Mouse (Mus musculus) lung, embryonic 14.5 days (tissue): ENCODE results near the gene Gm5148. TPM values are rescaled to one million over a fixed set of nuclear protein-coding genes. Genes with fewer than 3 reads are reported as not detected.

Source experiments
- ATAC-seq: fragments of 200-750 bp; cut with Nextera tagmentation; 2 replicates; pipeline ENCODE4 v1.8.0; 2017; ENCODE audit warnings: mild to moderate bottlenecking, moderate TSS enrichment, moderate library complexity; ENCODE audit not compliant: insufficient read depth
- DNase-seq: peaks from one replicate; pipeline ENCODE4 v3.0.0-alpha.2; 2015
- H3K27ac ChIP-seq: fragments of 300-500 bp; sonication (generic); 2 replicates; pipeline ENCODE4 v1.5.1; 2014; ENCODE audit warnings: low read depth, mild to moderate bottlenecking, moderate library complexity
- H3K27me3 ChIP-seq: fragments of 300-500 bp; sonication (generic); 2 replicates; pipeline ENCODE4 v1.6.1; 2014; ENCODE audit warnings: low read length, control low read depth; ENCODE audit not compliant: insufficient read depth
- H3K36me3 ChIP-seq: fragments of 300-500 bp; sonication (generic); 2 replicates; pipeline ENCODE4 v1.6.1; 2014; ENCODE audit warnings: control low read depth; ENCODE audit not compliant: insufficient read depth
- H3K4me1 ChIP-seq: fragments of 300-500 bp; sonication (generic); 2 replicates; pipeline ENCODE4 v1.6.1; 2014; ENCODE audit warnings: antibody characterized with exemption, control low read depth; ENCODE audit not compliant: insufficient read depth
- H3K4me2 ChIP-seq: fragments of 300-500 bp; sonication (generic); 2 replicates; pipeline ENCODE4 v1.6.1; 2014; ENCODE audit warnings: mild to moderate bottlenecking
- H3K4me3 ChIP-seq: fragments of 300-500 bp; sonication (generic); 2 replicates; pipeline ENCODE4 v1.5.1; 2014; ENCODE audit warnings: low read depth, low read length
- H3K9ac ChIP-seq: fragments of 300-500 bp; sonication (generic); 2 replicates; pipeline ENCODE4 v1.6.1; 2014
- H3K9me3 ChIP-seq: fragments of 300-500 bp; sonication (generic); 2 replicates; pipeline ENCODE4 v1.6.1; 2016; ENCODE audit warnings: low read depth, low read length, control low read depth
- CTCF ChIP-seq: IDR thresholded peaks from 2 replicates; pipeline ENCODE4 v1.5.1; 2016; ENCODE audit warnings: antibody characterized with exemption, low read depth
- WGBS: fragments of 180-500 bp; shearing (Covaris S2); extraction: QIAGEN DNeasy Blood & Tissue Kit; methylation state at CpG from one replicate; pipeline ENCODE4 v1.1.7; 2014; 5-methylcytosine and 5-hydroxymethylcytosine counted together
- polyA plus RNA-seq: library from polyadenylated mRNA; unstranded; fragments of >200 nt; fragmentation: Nextera tagmentation; extraction: Ambion mirVana; gene quantifications from 2 replicates; pipeline ENCODE4 v1.2.1, GENCODE M21; 2014

Gene Gm5148
- polyA plus RNA-seq, 1 experiment from 2014 or later: 6.7 TPM

GRCm38 (mm10) chr3:37726501-37727140 is 2.3 kb upstream of the Gm5148 start:
- Histone ChIP-seq H3K36me3 (no peaks in the 10 kb centered on the region), H3K27me3 (peaks cover 28% of the 10 kb centered on the region), H3K9ac (no peak overlapping the region), H3K4me1 (peaks cover 24% of the 10 kb centered on the region; the same call in 1 of the 2 replicates), H3K4me3 (no peak overlapping the region), H3K4me2 (no peak overlapping the region), H3K27ac (no peak overlapping the region), H3K9me3 (no peaks in the 10 kb centered on the region)
- ATAC-seq (no peak), DNase-seq (peak; percentile 65)
- no peak for TF ChIP-seq CTCF
- WGBS: 64% methylated on average over 4 of the region's 4 CpGs

- DNase-seq: no peak
- TF ChIP-seq CTCF: no peak
- H3K9ac ChIP-seq: no peak overlapping the region
- no peak overlapping the region for H3K4me3 ChIP-seq
- WGBS: 64% methylated on average over 6 of the region's 6 CpGs
- no peak for ATAC-seq
- H3K4me1 ChIP-seq: peaks cover 24% of the 10 kb centered on the region; the same call in 1 of the 2 replicates
- peaks cover 28% of the 10 kb centered on the region for H3K27me3 ChIP-seq
- H3K36me3 ChIP-seq: no peaks in the 10 kb centered on the region
- peak overlapping the region; percentile 53 for H3K4me2 ChIP-seq
- peak overlapping the region; percentile 19; the same call in 1 of the 2 replicates for H3K27ac ChIP-seq
- no peaks in the 10 kb centered on the region for H3K9me3 ChIP-seq
Observed at GRCm38 (mm10) chr3:37724946-37725735, 851 bp upstream of the Gm5148 start.

GRCm38 (mm10) chr3:37723662-37724170 is 574 bp downstream of the Gm5148 start:
- no peak for TF ChIP-seq CTCF
- H3K27me3 ChIP-seq: peaks cover 28% of the 10 kb centered on the region
- H3K36me3 ChIP-seq: no peaks in the 10 kb centered on the region
- peak overlapping the region; percentile 48 for H3K9ac ChIP-seq
- peak overlapping the region; percentile 95 for H3K27ac ChIP-seq
- WGBS: 4% methylated on average over 17 of the region's 17 CpGs
- ATAC-seq: peak; percentile 66
- peaks cover 15% of the 10 kb centered on the region; the same call in 1 of the 2 replicates for H3K4me1 ChIP-seq
- peak overlapping the region; percentile 53 for H3K4me2 ChIP-seq
- no peaks in the 10 kb centered on the region for H3K9me3 ChIP-seq
- DNase-seq: peak; percentile 60
- H3K4me3 ChIP-seq: peak overlapping the region; percentile 26

DNA sequence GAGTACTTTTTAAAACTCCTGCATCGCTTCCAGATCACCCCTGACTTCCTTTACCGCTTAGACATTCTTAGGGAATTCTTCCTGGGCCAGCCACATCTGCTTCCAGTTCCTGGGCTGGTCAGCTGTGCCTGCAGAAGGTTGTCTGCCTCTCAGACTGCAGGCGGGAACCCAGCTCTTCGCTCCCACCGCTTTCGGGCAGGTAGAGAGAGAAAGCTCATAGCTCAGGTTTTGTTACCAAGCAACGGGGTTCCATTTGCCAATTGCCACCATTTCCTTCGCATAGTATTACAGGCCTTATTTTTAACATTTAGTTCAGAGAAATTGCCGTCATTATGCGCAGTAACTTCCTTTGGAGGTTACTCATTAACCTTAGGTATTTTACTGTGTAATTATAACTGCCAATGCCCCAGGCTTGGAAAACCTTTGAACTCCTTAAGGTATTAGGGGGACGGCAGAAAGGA is 1.2 kb downstream of the Gm5148 start:
- Histone ChIP-seq H3K9ac (peak overlapping the region; percentile 48), H3K4me1 (peaks cover 9% of the 10 kb centered on the region; the same call in 1 of the 2 replicates), H3K4me2 (peak overlapping the region; percentile 53), H3K27ac (peak overlapping the region; percentile 95), H3K27me3 (peaks cover 28% of the 10 kb centered on the region), H3K9me3 (no peaks in the 10 kb centered on the region), H3K36me3 (no peaks in the 10 kb centered on the region), H3K4me3 (peak overlapping the region; percentile 26)
- ATAC-seq (peak; percentile 30; the same call in 1 of the 2 replicates), DNase-seq (peak; percentile 64)
- no peak for TF ChIP-seq CTCF
- 16% methylated on average over 11 of the region's 11 CpGs for WGBS

- DNase-seq (no peak), ATAC-seq (no peak)
- Histone ChIP-seq H3K4me1 (peaks cover 8% of the 10 kb centered on the region; the same call in 1 of the 2 replicates), H3K27ac (peak overlapping the region; percentile 95), H3K4me2 (peak overlapping the region; percentile 53), H3K9ac (peak overlapping the region; percentile 16), H3K36me3 (no peaks in the 10 kb centered on the region), H3K27me3 (peaks cover 28% of the 10 kb centered on the region), H3K4me3 (peak overlapping the region; percentile 26), H3K9me3 (no peaks in the 10 kb centered on the region)
- 48% methylated on average over 12 of the region's 12 CpGs for WGBS
- TF ChIP-seq CTCF: no peak
Observed at GRCm38 (mm10) chr3:37722487-37723060, 1.7 kb downstream of the Gm5148 start.

DNA sequence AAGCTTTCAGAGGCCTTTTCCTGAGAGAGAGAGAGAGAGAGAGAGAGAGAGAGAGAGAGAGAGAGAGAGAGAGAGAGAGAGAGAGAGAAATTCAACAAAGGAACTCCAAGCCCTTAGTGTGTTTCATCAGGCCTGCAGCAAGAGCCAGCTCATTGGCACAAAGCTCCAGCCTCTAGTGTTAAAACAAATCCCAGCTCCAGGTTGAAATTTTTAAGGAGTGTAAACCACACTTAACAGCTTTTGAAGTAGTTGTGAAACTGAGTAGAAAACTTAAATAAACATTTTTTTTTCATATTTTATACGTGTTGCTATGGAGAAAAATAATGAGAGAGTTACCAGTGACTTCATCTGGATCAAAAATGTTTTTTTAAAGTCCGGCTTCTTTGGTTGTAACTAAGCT is 7.3 kb downstream of the Gm5148 start:
- no peak overlapping the region for H3K4me3 ChIP-seq
- no peaks in the 10 kb centered on the region for H3K36me3 ChIP-seq
- no peak overlapping the region for H3K4me2 ChIP-seq
- 51% methylated on average over 2 of the region's 2 CpGs for WGBS
- H3K4me1 ChIP-seq: peaks cover 2% of the 10 kb centered on the region
- TF ChIP-seq CTCF: no peak
- no peak overlapping the region for H3K27ac ChIP-seq
- H3K9ac ChIP-seq: no peak overlapping the region
- ATAC-seq (no peak), DNase-seq (no peak)
- H3K9me3 ChIP-seq: no peaks in the 10 kb centered on the region
- no peaks in the 10 kb centered on the region for H3K27me3 ChIP-seq
